Mouse (Mus musculus): ENCODE data around the gene Slc13a4.

The Slc13a4 gene

DNA sequence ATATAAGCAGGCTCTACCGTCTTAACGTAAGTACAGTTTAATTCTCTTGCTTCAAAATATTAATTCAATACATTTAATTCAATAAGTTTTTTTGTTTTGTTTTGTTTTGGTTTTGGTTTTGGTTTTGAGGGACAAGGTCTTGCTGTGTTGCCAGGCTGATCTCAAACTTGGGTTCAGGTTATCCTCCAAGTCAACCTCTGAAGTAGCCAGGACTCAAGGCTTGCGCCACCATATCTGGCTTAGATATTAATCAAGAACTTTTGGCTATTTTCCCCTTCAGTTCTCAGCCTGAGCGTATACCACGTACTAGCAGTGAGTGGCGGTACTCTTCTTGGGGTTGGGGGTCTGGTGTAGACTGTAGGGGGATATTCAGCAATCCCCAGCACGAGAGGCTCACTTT lies 5.3 kb downstream of the Slc13a4 start:
- DNase-seq (ENCODE audit: low read depth) = no peak

DNA sequence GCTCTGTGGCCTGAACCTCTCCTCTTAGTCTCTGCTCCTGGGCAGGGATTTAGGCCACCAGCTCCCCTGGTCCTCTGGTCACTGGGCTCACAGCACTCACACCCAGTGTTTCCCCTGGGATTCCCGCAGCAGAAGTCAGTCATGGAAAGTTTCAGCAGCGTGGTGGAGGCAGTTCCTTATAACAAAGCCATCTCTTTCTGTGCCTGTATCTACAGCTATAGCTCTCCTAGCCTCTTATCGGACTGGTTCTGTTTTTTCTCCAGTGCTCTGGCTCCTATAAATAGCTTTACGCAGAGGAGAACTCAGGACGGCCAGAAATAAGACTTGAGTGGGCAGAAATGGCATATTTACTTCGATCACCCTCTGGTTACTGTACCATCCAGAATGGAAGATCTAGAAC lies 9.6 kb downstream of the Slc13a4 start:
- no peak for DNase-seq (ENCODE audit: low read depth)

DNA sequence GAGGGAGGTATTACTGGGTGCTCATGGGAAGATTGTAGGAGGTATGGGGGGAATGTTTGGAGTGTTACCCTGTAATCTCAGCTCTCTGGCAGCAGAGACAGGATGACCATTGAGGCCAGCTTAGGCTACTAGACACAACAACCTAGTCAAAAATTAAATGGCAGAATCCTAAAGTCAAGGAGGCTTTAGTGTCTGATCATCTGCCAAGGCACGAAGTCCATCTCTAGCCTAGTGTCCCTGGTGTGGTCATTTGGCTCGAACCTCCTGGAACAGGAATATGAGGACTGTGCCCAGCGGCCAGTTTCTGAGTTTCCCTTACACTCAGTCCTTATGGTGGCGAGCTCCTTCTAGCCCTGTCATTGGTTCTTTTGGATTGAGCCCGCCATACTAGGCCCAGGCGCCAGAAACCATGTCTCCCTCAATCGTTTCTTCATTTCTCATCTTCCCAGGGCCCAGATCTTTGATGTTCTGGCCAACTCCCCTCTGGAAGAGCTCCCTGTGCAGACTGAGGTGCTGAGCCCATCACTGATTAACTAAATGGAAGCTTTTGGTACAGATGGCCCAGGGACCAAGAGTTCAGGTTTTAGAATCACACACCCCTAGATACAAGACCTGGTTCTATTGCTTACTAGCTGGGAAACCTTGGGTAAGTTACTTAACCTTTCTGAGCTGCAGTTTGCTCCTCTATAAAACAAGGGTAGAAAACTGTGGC lies 10.3 kb downstream of the Slc13a4 start:
- DNase-seq (ENCODE audit: low read depth) = no peak

DNA sequence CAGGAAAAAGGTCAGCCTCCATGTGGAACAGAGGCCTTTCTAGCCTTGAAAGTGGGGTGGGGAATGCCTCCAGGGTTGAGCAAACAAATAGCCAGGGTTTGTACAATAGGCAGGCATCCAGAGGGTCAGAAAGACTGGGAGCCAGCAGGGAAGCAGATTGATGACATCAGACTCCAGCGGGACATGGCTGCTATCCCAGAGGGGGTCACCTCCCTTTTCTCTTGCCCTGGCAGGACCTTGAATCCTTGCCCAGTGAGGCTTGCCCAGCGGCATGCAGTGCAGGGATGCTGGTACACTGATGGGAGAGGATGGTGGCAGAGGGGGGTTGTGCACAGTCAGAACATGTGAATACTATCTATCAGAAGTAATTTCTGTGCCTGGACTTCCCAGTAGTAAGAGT lies 10.9 kb downstream of the Slc13a4 start:
- DNase-seq (ENCODE audit: low read depth) = no peak

GRCm38 (mm10) chr6:35294964-35295363 lies 13.0 kb downstream of the Slc13a4 start:
- DNase-seq (ENCODE audit: low read depth) = no peak

GRCm38 (mm10) chr6:35289676-35290075 lies 18.3 kb downstream of the Slc13a4 start:
- no peak for DNase-seq (ENCODE audit: low read depth)

DNA sequence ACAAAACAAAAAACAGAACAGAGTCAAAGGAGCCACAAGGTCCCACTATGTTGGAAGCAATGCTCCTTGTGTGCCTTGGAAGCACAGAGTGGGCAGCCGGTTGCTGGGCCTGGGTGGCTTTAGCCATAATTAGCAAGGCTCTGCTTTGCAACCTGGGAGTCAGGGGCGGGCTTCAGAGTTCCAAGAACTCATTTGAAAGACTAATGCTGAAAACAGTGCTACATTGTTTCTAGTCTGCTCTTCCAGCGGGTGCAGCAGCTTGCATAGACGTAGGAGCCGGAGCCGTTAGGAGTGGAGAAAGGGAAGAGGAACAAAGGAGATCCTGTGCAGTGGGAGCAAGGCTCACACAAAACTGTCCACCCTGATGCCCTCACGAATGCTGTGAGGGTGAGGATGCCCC lies 19.0 kb downstream of the Slc13a4 start:
- no peak for DNase-seq (ENCODE audit: low read depth)

DNA sequence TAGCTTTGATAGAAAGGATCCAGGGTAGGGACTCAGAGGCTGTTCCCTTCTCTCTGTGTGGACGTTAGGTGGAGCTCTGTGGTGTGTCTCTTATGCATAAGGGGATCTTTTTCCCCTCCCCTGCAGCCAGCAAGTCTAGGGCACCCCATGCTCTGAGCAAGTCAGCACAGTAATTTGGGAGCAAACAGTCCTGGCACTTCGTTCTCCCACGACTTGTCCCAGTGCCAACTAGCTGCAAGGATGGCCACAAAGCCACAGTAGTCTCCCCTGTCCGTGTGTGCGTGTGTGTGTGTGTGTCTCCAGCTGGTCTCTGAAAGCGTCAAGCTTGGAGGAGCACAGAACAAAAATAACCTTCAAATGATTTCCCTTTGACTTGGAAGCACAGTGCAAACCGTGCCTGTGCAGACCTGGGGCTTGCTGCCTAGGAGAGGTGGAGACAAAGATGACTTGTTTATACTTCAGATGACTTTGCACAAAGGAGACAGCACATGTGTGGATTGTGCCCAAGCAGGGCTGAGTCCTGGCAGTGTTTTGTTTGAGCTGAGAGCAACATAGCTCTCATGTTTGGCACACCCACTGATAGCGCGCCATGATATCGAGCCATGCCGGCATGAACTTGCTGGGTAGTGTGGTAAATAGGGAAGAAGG lies 19.7 kb downstream of the Slc13a4 start:
- DNase-seq (ENCODE audit: low read depth) = peak; percentile 8

- no peak for DNase-seq (ENCODE audit: low read depth)
Observed at GRCm38 (mm10) chr6:35279306-35279705, 28.6 kb downstream of the Slc13a4 start.

- no peak for DNase-seq (ENCODE audit: low read depth)
Observed at GRCm38 (mm10) chr6:35277903-35278587, 29.9 kb downstream of the Slc13a4 start.

GRCm38 (mm10) chr6:35273391-35274082 lies 34.4 kb downstream of the Slc13a4 start:
- peak; percentile 69 for DNase-seq (ENCODE audit: low read depth)

GRCm38 (mm10) chr6:35271868-35272765 lies 35.8 kb downstream of the Slc13a4 start:
- DNase-seq (ENCODE audit: low read depth) = no peak

DNA sequence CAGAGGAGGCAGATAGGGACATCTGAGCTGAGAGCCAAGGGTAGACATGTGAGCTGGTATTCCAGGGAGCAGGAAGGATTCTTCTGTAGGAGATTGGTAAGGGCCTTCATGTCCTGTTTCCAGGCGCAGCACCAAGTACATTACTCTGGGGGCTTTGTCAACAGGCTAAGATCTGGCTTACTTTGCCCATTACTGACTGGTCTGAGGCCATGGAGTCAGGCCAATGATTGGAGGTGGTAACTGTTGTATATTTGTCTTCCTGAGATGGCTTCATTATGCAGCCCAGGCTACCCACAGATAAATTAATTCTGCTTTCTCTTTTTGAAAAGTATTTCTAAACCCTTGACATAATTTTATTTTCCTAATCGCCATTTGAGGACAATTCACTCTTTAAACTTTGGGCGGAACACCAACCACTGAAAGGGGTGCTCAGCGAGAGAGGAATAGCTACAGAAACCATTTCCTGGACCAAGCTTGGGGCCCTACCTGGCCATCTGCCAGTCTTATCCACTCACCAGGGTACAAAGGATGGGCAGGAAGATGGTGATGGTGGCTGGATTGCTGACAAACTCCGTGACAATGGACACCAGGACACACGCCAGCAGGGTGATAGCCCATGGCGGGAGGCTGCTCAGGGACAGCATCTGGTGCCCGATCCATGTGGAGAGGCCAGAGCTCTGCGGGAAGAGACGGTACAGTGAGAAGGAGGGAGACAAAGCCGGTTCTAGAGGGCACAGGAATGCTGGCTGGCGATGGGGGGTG lies 36.7 kb downstream of the Slc13a4 start:
- no peak for DNase-seq (ENCODE audit: low read depth)

DNA sequence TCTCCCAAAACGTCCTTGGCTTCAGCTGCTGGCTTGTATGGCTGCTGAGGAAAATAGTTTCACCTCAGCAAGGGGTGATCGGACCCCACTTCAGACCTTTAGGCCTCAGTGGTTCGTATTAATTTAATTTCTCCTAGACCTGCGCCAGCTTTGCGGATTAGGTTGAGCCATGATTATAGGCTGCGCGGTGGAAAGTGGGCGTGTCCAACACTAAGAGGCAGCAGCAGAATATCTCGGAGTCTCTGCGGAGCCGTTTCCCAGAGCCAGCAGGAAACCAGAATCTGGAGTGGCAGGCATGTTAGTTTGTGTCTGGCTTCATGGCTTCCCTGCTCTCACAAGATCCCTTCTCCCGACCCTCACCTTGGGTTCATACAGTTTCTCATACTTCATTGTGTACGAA lies 38.3 kb downstream of the Slc13a4 start:
- DNase-seq (ENCODE audit: low read depth) = no peak

DNA sequence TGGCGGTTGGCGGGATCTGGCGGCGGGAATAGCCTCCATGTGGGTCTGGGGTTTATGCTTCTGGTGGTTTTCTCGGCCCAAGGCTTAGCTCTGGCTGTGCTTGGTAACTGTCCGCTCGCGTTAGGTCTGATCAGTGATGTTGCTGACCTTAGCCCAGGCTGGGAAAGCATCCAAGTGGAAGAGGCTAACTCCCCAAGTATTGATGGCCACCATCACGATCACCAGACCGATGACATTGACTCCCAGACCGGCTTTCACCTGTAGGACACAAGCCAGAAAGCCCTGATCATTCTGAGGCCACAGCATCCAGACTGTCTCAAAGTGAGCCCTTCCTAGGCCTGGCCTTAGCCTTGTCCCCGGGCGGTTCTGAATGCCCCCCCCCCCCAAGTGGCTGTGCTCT lies 39.2 kb downstream of the Slc13a4 start:
- no peak for DNase-seq (ENCODE audit: low read depth)

DNA sequence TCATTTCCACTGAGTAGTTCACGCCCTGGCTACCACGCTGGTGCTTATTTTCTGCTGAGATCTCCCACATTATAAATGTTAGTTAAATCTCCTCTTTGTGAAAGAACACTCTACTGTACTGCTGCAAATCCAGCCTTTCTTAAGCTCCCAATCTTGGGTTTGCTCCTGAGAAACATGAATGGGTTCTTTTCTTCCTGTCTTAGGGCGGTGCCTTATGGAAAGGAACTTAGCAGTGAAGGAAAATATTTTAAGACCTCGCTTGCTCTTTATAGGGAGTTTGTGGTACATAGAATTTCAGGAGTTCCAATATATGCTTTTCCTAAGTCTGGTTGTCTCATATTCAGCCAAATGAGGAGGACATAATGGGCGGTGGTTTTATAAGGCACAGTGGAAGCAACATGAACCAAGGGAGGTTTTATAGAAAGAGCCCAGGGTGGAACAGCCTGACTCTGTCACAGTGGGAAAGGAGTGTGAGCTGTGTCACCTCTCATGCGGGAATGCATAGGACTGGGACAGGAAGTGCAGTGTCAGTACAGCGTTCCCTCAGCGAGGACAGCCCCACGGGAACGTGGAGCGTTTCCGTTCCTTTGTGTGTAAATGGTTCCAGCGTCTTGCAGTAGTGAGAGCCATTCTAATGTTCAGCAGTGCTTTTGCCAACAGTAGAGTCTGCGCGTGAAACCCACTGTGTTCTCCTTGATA lies 42.2 kb downstream of the Slc13a4 start:
- no peak for DNase-seq (ENCODE audit: low read depth)

GRCm38 (mm10) chr6:35260531-35260930 lies 47.4 kb downstream of the Slc13a4 start:
- DNase-seq (ENCODE audit: low read depth) = peak; percentile 35

GRCm38 (mm10) chr6:35259526-35259925 lies 48.4 kb downstream of the Slc13a4 start:
- DNase-seq (ENCODE audit: low read depth) = peak; percentile 81

- DNase-seq (ENCODE audit: low read depth) = no peak
Observed at GRCm38 (mm10) chr6:35258922-35259321, 49.0 kb downstream of the Slc13a4 start.

- DNase-seq (ENCODE audit: low read depth) = peak; percentile 44
Observed at GRCm38 (mm10) chr6:35257626-35258190, 50.2 kb downstream of the Slc13a4 start.
